Mouse (Mus musculus): ENCODE data around the gene Gm13696.
"Not testable (repeated sequence)": the region's sequence is repeated elsewhere in the genome, so short reads cannot be mapped to it uniquely, and the experiment has no call there.

GRCm38 (mm10) chr2:83967013-83967412 is 5.9 kb upstream of the Gm13696 start, which contains the start of gene Gm13695:
- not testable (repeated sequence) for TF ChIP-seq CTCF, EP300 (IDR thresholded peaks at IDR 0.05; ENCODE audit: low read depth)

Measured in heart, postnatal 0 days (tissue).